Mouse (Mus musculus) monocyte, adult 2 months (primary cell): ENCODE data around the gene Fto.

ENCODE experiments used
- DNase-seq, 2 experiments: peaks; one replicate each; pipeline ENCODE4 v3.0.0; 2022; ENCODE audit warnings: low spot score in 2 of 2, low read depth in 1 of 2

Fto gene

GRCm38 (mm10) chr8:91324271-91324670 is 10.9 kb downstream of the Fto start:
- no peak for DNase-seq

- DNase-seq = no peak
Observed at GRCm38 (mm10) chr8:91324916-91325315, 11.6 kb downstream of the Fto start.

GRCm38 (mm10) chr8:91326018-91326417 is 12.7 kb downstream of the Fto start:
- DNase-seq = no peak

GRCm38 (mm10) chr8:91326946-91327345 is 13.6 kb downstream of the Fto start:
- DNase-seq = no peak

- DNase-seq = no peak
Observed at GRCm38 (mm10) chr8:91327471-91328205, 14.3 kb downstream of the Fto start.

GRCm38 (mm10) chr8:91329056-91329455 is 15.7 kb downstream of the Fto start:
- DNase-seq = no peak

- no peak for DNase-seq
Observed at GRCm38 (mm10) chr8:91329461-91329850, 16.1 kb downstream of the Fto start.

- DNase-seq = no peak
Observed at GRCm38 (mm10) chr8:91338389-91339154, 25.2 kb downstream of the Fto start.

- DNase-seq = no peak
Observed at GRCm38 (mm10) chr8:91339651-91340050, 26.3 kb downstream of the Fto start.

GRCm38 (mm10) chr8:91340746-91341145 is 27.4 kb downstream of the Fto start:
- DNase-seq = no peak

- no peak for DNase-seq
Observed at GRCm38 (mm10) chr8:91342196-91342595, 28.9 kb downstream of the Fto start.

GRCm38 (mm10) chr8:91342798-91343197 is 29.5 kb downstream of the Fto start:
- no peak for DNase-seq

GRCm38 (mm10) chr8:91344659-91345058 is 31.3 kb downstream of the Fto start:
- no peak for DNase-seq

- DNase-seq = no peak
Observed at GRCm38 (mm10) chr8:91347146-91347545, 33.8 kb downstream of the Fto start.

- no peak for DNase-seq
Observed at GRCm38 (mm10) chr8:91347595-91347994, 34.3 kb downstream of the Fto start.

- no peak for DNase-seq
Observed at GRCm38 (mm10) chr8:91349816-91350215, 36.5 kb downstream of the Fto start.

- DNase-seq = no peak
Observed at GRCm38 (mm10) chr8:91350628-91351027, 37.3 kb downstream of the Fto start.

GRCm38 (mm10) chr8:91352598-91352997 is 39.3 kb downstream of the Fto start:
- DNase-seq = no peak

GRCm38 (mm10) chr8:91353062-91353461 is 39.7 kb downstream of the Fto start:
- DNase-seq = no peak

GRCm38 (mm10) chr8:91353907-91354306 is 40.6 kb downstream of the Fto start:
- DNase-seq = no peak

GRCm38 (mm10) chr8:91355301-91355905 is 42.1 kb downstream of the Fto start:
- DNase-seq = no peak
